ENCODE assay signal across 8 mouse cellular contexts in the genomic region with DNA sequence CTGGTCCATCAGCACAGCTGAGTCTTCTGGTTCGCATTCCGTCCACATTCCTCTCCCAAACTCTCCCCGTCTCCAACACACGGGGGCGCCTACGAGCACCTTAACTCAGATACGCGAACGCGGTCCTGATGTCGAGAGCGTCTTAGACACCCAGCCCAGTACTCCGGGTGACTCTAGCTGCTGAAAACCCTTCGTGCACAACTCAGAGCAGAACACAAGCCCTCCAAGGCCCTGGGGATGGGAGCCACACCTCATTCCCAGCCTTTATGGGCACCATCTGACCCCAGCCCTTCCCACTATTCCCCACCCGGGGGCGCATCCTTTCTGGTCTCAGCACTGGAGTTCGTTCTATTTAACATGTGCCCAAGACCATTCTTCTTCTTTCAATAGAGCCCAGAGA. TPM values are rescaled to one million over a fixed set of nuclear protein-coding genes. Genes with fewer than 3 reads are reported as not detected.
DNase-seq lines count a peak whose midpoint lies in the region; ATAC-seq and TF ChIP-seq lines count a peak whose summit lies in the region.

No protein-coding gene starts in this region.

- no peak for TF ChIP-seq POLR2A in brain, embryonic 14.5 days (IDR thresholded peaks at IDR 0.05; ENCODE audit: borderline replicate concordance, extremely low read depth, insufficient read depth, insufficient read length, poor library complexity, severe bottlenecking)

- TF ChIP-seq EP300 in heart, postnatal 0 days (IDR thresholded peaks at IDR 0.05; ENCODE audit: low read depth): no peak

- H3K9me3 ChIP-seq in forebrain, embryonic 10.5 days: no peaks in the 10 kb centered on the region
- no peaks in the 10 kb centered on the region for H3K9me3 ChIP-seq in heart, postnatal 0 days (replicated peaks; ENCODE audit: control insufficient read depth, low read length)
- no peaks in the 10 kb centered on the region for H3K9me3 ChIP-seq in liver, embryonic 15.5 days (replicated peaks)
- H3K9me3 ChIP-seq in neural tube, embryonic 11.5 days (ENCODE audit: control insufficient read depth, low read length): no peaks in the 10 kb centered on the region
- no peaks in the 10 kb centered on the region for H3K9me3 ChIP-seq in stomach, embryonic 16.5 days (replicated peaks; ENCODE audit: control insufficient read depth, low read length)

- no peaks in the 10 kb centered on the region for H3K36me3 ChIP-seq in C2C12 (ENCODE audit: control insufficient read depth, insufficient read depth)
- H3K36me3 ChIP-seq in forebrain, embryonic 10.5 days (replicated peaks): peaks cover 9% of the 10 kb centered on the region
- H3K36me3 ChIP-seq in heart, postnatal 0 days (replicated peaks; ENCODE audit: control insufficient read depth, insufficient read depth, low read length): no peaks in the 10 kb centered on the region
- H3K36me3 ChIP-seq in liver, embryonic 15.5 days (replicated peaks): no peaks in the 10 kb centered on the region
- no peaks in the 10 kb centered on the region for H3K36me3 ChIP-seq in neural tube, embryonic 11.5 days (ENCODE audit: control insufficient read depth, insufficient read depth, low read length)
- H3K36me3 ChIP-seq in stomach, embryonic 16.5 days (ENCODE audit: control insufficient read depth, insufficient read depth, low read length): no peaks in the 10 kb centered on the region

- peak overlapping the region; percentile 14 for H3ac ChIP-seq in C2C12 (ENCODE audit: control insufficient read depth, insufficient read length, low read depth)

- no peak overlapping the region for H3K4me3 ChIP-seq in C2C12 (ENCODE audit: insufficient read depth, poor library complexity, severe bottlenecking)
- H3K4me3 ChIP-seq in forebrain, embryonic 10.5 days: peak overlapping the region; percentile 48
- peak overlapping the region; percentile 27 for H3K4me3 ChIP-seq in heart, postnatal 0 days (ENCODE audit: low read depth, low read length)
- no peak overlapping the region; the same call in 1 of the 2 replicates for H3K4me3 ChIP-seq in liver, embryonic 15.5 days (replicated peaks)
- H3K4me3 ChIP-seq in neural tube, embryonic 11.5 days (ENCODE audit: low read depth, low read length): peak overlapping the region; percentile 28
- H3K4me3 ChIP-seq in stomach, embryonic 16.5 days (replicated peaks; ENCODE audit: low read length): peak overlapping the region; percentile 30

- peaks cover 55% of the 10 kb centered on the region for H3K4me1 ChIP-seq in forebrain, embryonic 10.5 days
- H3K4me1 ChIP-seq in heart, postnatal 0 days (ENCODE audit: control insufficient read depth, insufficient read depth): peaks cover 28% of the 10 kb centered on the region
- peaks cover 6% of the 10 kb centered on the region; the same call in 1 of the 2 replicates for H3K4me1 ChIP-seq in liver, embryonic 15.5 days (replicated peaks)
- peaks cover 29% of the 10 kb centered on the region for H3K4me1 ChIP-seq in neural tube, embryonic 11.5 days (ENCODE audit: control insufficient read depth, insufficient read depth, low read length)
- peaks cover 33% of the 10 kb centered on the region for H3K4me1 ChIP-seq in stomach, embryonic 16.5 days (ENCODE audit: control insufficient read depth, insufficient read depth, low read length)

- peak; percentile 91 for DNase-seq in brain, embryonic 14.5 days (ENCODE audit: low read depth)
- DNase-seq in forebrain, embryonic 10.5 days (ENCODE audit: extremely low spot score, low spot score): peak; percentile 82
- DNase-seq in heart, postnatal 0 days (ENCODE audit: low spot score): peak; percentile 51
- DNase-seq in kidney, postnatal 4 days: peak; percentile 89 to 90
- DNase-seq in neural tube, embryonic 11.5 days (ENCODE audit: low spot score): peak; percentile 88

- peak; percentile 37 for ATAC-seq in heart, postnatal 0 days (ENCODE audit: insufficient read depth, low read depth)
- no peak for ATAC-seq in liver, embryonic 15.5 days (ENCODE audit: insufficient read depth)
- ATAC-seq in neural tube, embryonic 11.5 days (ENCODE audit: insufficient read depth, low FRiP score, low TSS enrichment): peak; percentile 20; the same call in 1 of the 2 replicates
- peak; percentile 42 for ATAC-seq in stomach, embryonic 16.5 days (ENCODE audit: insufficient read depth, low FRiP score)

- TF ChIP-seq CTCF in C2C12 (IDR thresholded peaks at IDR 0.05; ENCODE audit: control insufficient read depth, insufficient read depth, insufficient read length): peak; percentile 49
- TF ChIP-seq CTCF in brain, embryonic 14.5 days (IDR thresholded peaks at IDR 0.05; ENCODE audit: borderline replicate concordance, extremely low read depth, insufficient read depth, insufficient read length): peak; percentile 81
- peak; percentile 74 for TF ChIP-seq CTCF in heart, postnatal 0 days (IDR thresholded peaks at IDR 0.05; ENCODE audit: low read depth)

- H3K27ac ChIP-seq in forebrain, embryonic 10.5 days: peak overlapping the region; percentile 77
- H3K27ac ChIP-seq in heart, postnatal 0 days (ENCODE audit: low read depth): no peak overlapping the region
- H3K27ac ChIP-seq in liver, embryonic 15.5 days (replicated peaks): no peak overlapping the region
- no peak overlapping the region for H3K27ac ChIP-seq in neural tube, embryonic 11.5 days (ENCODE audit: low read depth, low read length)
- H3K27ac ChIP-seq in stomach, embryonic 16.5 days (ENCODE audit: low read length): no peak overlapping the region; the same call in 1 of the 2 replicates

- H3K79me3 ChIP-seq in C2C12 (ENCODE audit: low read depth): no peaks in the 10 kb centered on the region

- H3K9ac ChIP-seq in heart, postnatal 0 days (replicated peaks; ENCODE audit: low read depth, low read length): no peak overlapping the region
- H3K9ac ChIP-seq in liver, embryonic 15.5 days: no peak overlapping the region
- H3K9ac ChIP-seq in neural tube, embryonic 11.5 days (ENCODE audit: low read length): peak overlapping the region; percentile 32; the same call in 1 of the 2 replicates
- H3K9ac ChIP-seq in stomach, embryonic 16.5 days (ENCODE audit: low read length): peak overlapping the region; percentile 57; the same call in 1 of the 2 replicates

- H3K27me3 ChIP-seq in C2C12 (ENCODE audit: control insufficient read depth, insufficient read depth, insufficient read length): no peaks in the 10 kb centered on the region
- peaks cover 27% of the 10 kb centered on the region for H3K27me3 ChIP-seq in forebrain, embryonic 10.5 days (ENCODE audit: poor library complexity, severe bottlenecking)
- H3K27me3 ChIP-seq in heart, postnatal 0 days (ENCODE audit: control insufficient read depth, insufficient read depth, low read length): peaks cover 25% of the 10 kb centered on the region; the same call in 1 of the 2 replicates
- peaks cover 40% of the 10 kb centered on the region for H3K27me3 ChIP-seq in liver, embryonic 15.5 days
- no peaks in the 10 kb centered on the region for H3K27me3 ChIP-seq in neural tube, embryonic 11.5 days (ENCODE audit: control insufficient read depth, insufficient read depth, low read length)
- no peaks in the 10 kb centered on the region for H3K27me3 ChIP-seq in stomach, embryonic 16.5 days (ENCODE audit: control insufficient read depth, insufficient read depth, low read length)

- under 1% methylated on average over 17 of the region's 17 CpGs for WGBS in forebrain, embryonic 10.5 days
- under 1% methylated on average over 17 of the region's 17 CpGs for WGBS in heart, postnatal 0 days
- under 1% methylated on average over 17 of the region's 17 CpGs for WGBS in liver, embryonic 15.5 days (ENCODE audit: insufficient replicate concordance)
- under 1% methylated on average over 17 of the region's 17 CpGs for WGBS in neural tube, embryonic 11.5 days
- under 1% methylated on average over 17 of the region's 17 CpGs for WGBS in stomach, embryonic 16.5 days

- H3K4me2 ChIP-seq in heart, postnatal 0 days (ENCODE audit: low read depth, low read length): peak overlapping the region; percentile 62
- H3K4me2 ChIP-seq in liver, embryonic 15.5 days: peak overlapping the region; percentile 50
- peak overlapping the region; percentile 64 for H3K4me2 ChIP-seq in neural tube, embryonic 11.5 days (ENCODE audit: low read depth)
- peak overlapping the region; percentile 65 for H3K4me2 ChIP-seq in stomach, embryonic 16.5 days (ENCODE audit: low read depth, low read length)

- H3K79me2 ChIP-seq in C2C12 (ENCODE audit: control insufficient read depth, insufficient read depth): no peaks in the 10 kb centered on the region

TF ChIP-seq in C2C12, 6 proteins besides CTCF, POLR2A, EP300 and RAD21:
- TF ChIP-seq FOSL1 (IDR thresholded peaks at IDR 0.05; ENCODE audit: insufficient read depth, low read length, poor library complexity, severe bottlenecking): no peak
- no peak for TF ChIP-seq USF1 (IDR thresholded peaks at IDR 0.05; ENCODE audit: low read depth)
TF ChIP-seq in C2C12: peak in this region for 0.

RNA-seq across cellular contexts. Expression of gene Chst3, which starts 27.3 kb away (rescaled TPM):
- polyA plus RNA-seq in C2C12 (2012; fragmentation: generic; extraction: Trizol): 1.7 TPM
- polyA plus RNA-seq in brain, embryonic 14.5 days (2012; rRNA removed): 3.1 and 4.6 TPM in 2 replicates
- 2.1 and 2.4 TPM in 2 replicates for polyA plus RNA-seq in forebrain, embryonic 10.5 days (2016; fragmentation: Nextera tagmentation; extraction: Ambion mirVana)
- 2.2 and 2.4 TPM in 2 replicates for total RNA-seq in heart, postnatal 0 days (2014; rRNA removed; ENCODE audit: low replicate concordance)
- polyA plus RNA-seq in heart, postnatal 0 days (2015; fragmentation: Nextera tagmentation; extraction: Ambion mirVana): 0.20 and 0.27 TPM in 2 replicates
- polyA plus RNA-seq in liver, embryonic 15.5 days (2015; fragmentation: Nextera tagmentation; extraction: Ambion mirVana): 0.14 and 0.29 TPM in 2 replicates
- polyA plus RNA-seq in neural tube, embryonic 11.5 days (2014; fragmentation: Nextera tagmentation; extraction: Ambion mirVana): 1.6 and 1.7 TPM in 2 replicates
- polyA plus RNA-seq in stomach, embryonic 16.5 days (2015; fragmentation: Nextera tagmentation; extraction: Ambion mirVana): 2.0 and 2.1 TPM in 2 replicates

Comparison
In these comparisons a context has a peak if more than half of its experiments do, and no peak if none do; other contexts are left out.
1. H3K4me3 ChIP-seq: peak in forebrain, embryonic 10.5 days (single experiment), heart, postnatal 0 days (single experiment), neural tube, embryonic 11.5 days (single experiment) and stomach, embryonic 16.5 days (single experiment); none in C2C12 (single experiment) and liver, embryonic 15.5 days (single experiment).
2. H3K9ac ChIP-seq: peak in neural tube, embryonic 11.5 days (single experiment) and stomach, embryonic 16.5 days (single experiment); none in heart, postnatal 0 days (single experiment) and liver, embryonic 15.5 days (single experiment).
3. Peak in every context shown above with its lines, with median percentiles within 50 percentile points of each other: CTCF ChIP-seq, DNase-seq and H3K4me2 ChIP-seq.